Mouse (Mus musculus) stomach, postnatal 0 days (tissue): ENCODE results near the gene Cdpf1. TPM values are rescaled to one million over a fixed set of nuclear protein-coding genes. Genes with fewer than 3 reads are reported as not detected.

ENCODE experiments used
- ATAC-seq: fragments of 200-750 bp; cut with Nextera tagmentation; 2 replicates; pipeline ENCODE4 v1.8.0; 2017; ENCODE audit not compliant: low FRiP score, low TSS enrichment
- DNase-seq: peaks from one replicate; pipeline ENCODE4 v3.0.0-alpha.2; 2016; ENCODE audit warnings: low spot score
- H3K27ac ChIP-seq: fragments of 300-500 bp; sonication (generic); replicated peaks from 2 replicates; pipeline ENCODE4 v1.5.1; 2014; ENCODE audit warnings: mild to moderate bottlenecking, control low read depth
- H3K27me3 ChIP-seq: fragments of 300-500 bp; sonication (generic); 2 replicates; pipeline ENCODE4 v1.6.1; 2014; ENCODE audit warnings: low read length; ENCODE audit not compliant: control insufficient read depth, insufficient read depth
- H3K36me3 ChIP-seq: fragments of 300-500 bp; sonication (generic); 2 replicates; pipeline ENCODE4 v1.6.1; 2014; ENCODE audit warnings: low read length, mixed read lengths; ENCODE audit not compliant: control insufficient read depth, insufficient read depth
- H3K4me1 ChIP-seq: fragments of 300-500 bp; sonication (generic); replicated peaks from 2 replicates; pipeline ENCODE4 v1.6.1; 2014; ENCODE audit warnings: antibody characterized with exemption; ENCODE audit not compliant: control insufficient read depth, insufficient read depth
- H3K4me2 ChIP-seq: fragments of 300-500 bp; sonication (generic); replicated peaks from 2 replicates; pipeline ENCODE4 v1.6.1; 2014; ENCODE audit warnings: low read depth, mild to moderate bottlenecking, control low read depth, moderate library complexity
- H3K4me3 ChIP-seq: fragments of 300-500 bp; sonication (generic); 2 replicates; pipeline ENCODE4 v1.5.1; 2014; ENCODE audit warnings: low read depth, low read length, control low read depth
- H3K9ac ChIP-seq: fragments of 300-500 bp; sonication (generic); 2 replicates; pipeline ENCODE4 v1.6.1; 2014; ENCODE audit warnings: mild to moderate bottlenecking, low read length, control low read depth, mixed read lengths
- H3K9me3 ChIP-seq: fragments of 300-500 bp; sonication (generic); 2 replicates; pipeline ENCODE4 v1.6.1; 2016; ENCODE audit warnings: low read length; ENCODE audit not compliant: control insufficient read depth
- CTCF ChIP-seq: IDR thresholded peaks from 2 replicates; pipeline ENCODE4 v1.5.1; 2016; ENCODE audit warnings: antibody characterized with exemption, low read depth, mild to moderate bottlenecking, moderate library complexity
- EP300 ChIP-seq: optimal IDR thresholded peaks from 2 replicates; pipeline ENCODE3; 2016; ENCODE audit warnings: antibody characterized with exemption
- WGBS: fragments of 180-500 bp; shearing (Covaris S2); extraction: QIAGEN DNeasy Blood & Tissue Kit; methylation state at CpG from one replicate; pipeline ENCODE4 v1.1.7; 2014; 5-methylcytosine and 5-hydroxymethylcytosine counted together
- polyA plus RNA-seq: library from polyadenylated mRNA; unstranded; fragments of >200 nt; fragmentation: Nextera tagmentation; extraction: Ambion mirVana; gene quantifications from 2 replicates; pipeline ENCODE4 v1.2.1, GENCODE M21; 2015

Gene Cdpf1
- polyA plus RNA-seq, 1 experiment from 2014 or later = 38.8 TPM

DNA sequence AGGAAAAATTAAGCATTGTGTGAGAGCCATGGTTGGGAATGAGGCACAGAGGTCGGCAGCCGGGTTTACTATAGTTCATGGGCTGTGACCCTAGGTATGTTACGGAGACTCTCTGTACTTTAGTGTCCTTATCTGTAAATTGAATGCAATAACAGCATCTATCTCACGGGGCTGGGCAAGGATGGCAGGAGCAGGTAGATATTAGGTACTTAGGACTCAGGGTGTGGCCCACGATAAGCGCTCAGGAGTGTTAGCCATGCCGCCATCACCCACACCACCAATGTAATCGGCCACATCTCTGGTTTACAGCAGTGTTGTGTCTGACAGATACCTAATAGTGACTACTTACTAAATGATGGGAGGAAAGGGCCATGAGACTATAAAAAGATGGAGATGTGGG is 42.5 kb downstream of the Cdpf1 start:
- ATAC-seq = no peak; the same call in 1 of the 2 replicates
- Histone ChIP-seq H3K4me3 (no peak overlapping the region), H3K4me1 (no peaks in the 10 kb centered on the region), H3K9me3 (no peaks in the 10 kb centered on the region), H3K27ac (no peak overlapping the region), H3K27me3 (no peaks in the 10 kb centered on the region), H3K36me3 (no peaks in the 10 kb centered on the region), H3K9ac (no peak overlapping the region), H3K4me2 (no peak overlapping the region)
- TF ChIP-seq EP300 (no peak), CTCF (no peak)
- WGBS = 83% methylated on average over 8 of the region's 8 CpGs
- no peak for DNase-seq

DNA sequence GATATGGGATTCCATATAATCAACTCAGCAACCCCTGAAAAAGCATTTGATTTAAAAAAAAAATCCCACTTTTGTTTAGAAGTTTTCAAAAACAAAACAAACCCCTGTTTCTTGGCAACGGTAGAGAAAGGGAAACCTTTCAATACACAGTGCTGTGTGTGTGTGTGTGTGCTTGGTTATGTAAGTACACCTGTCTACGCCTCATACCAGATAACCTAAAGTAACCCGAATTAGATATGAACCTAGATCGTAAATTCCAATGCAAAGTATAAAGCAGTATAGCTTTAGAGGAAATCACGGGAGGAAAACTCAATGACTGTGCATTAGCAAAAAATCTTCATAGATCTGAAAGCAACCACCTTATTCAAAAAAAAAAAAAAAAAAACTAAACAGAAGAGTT is 44.8 kb downstream of the Cdpf1 start:
- Histone ChIP-seq H3K4me3 (no peak overlapping the region), H3K4me2 (no peak overlapping the region), H3K27me3 (no peaks in the 10 kb centered on the region), H3K9ac (no peak overlapping the region), H3K9me3 (no peaks in the 10 kb centered on the region), H3K4me1 (no peaks in the 10 kb centered on the region), H3K36me3 (no peaks in the 10 kb centered on the region), H3K27ac (no peak overlapping the region)
- 69% methylated on average over 5 of the region's 5 CpGs for WGBS
- no peak for TF ChIP-seq CTCF
- TF ChIP-seq EP300 = no peak
- no peak for DNase-seq
- no peak for ATAC-seq

DNA sequence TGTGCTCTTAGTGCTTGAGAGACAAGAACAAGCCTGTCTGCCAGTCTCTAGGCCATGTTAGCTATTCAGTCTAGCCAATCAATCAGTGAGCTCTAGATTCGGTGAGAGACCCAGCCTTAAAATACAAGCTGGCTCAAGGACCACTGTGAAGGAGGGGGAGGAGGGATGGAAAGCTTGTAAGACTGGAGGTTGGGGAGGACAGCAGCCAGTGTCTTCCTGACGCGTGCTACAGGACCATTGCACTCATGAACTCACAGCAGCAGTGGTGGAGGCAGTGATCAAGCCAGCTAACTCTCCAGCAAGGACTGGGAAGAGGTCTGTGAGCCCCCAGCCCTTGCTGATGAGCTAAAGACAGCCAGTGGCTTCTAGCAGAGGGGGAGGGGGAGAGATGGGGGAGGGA is 46.5 kb downstream of the Cdpf1 start:
- no peak overlapping the region for H3K9ac ChIP-seq
- no peak for TF ChIP-seq CTCF
- no peak for TF ChIP-seq EP300
- no peaks in the 10 kb centered on the region for H3K9me3 ChIP-seq
- H3K4me3 ChIP-seq = no peak overlapping the region
- no peaks in the 10 kb centered on the region for H3K4me1 ChIP-seq
- no peak for DNase-seq
- WGBS = 50% methylated on average over 3 of the region's 3 CpGs
- H3K27me3 ChIP-seq = no peaks in the 10 kb centered on the region
- ATAC-seq = no peak
- H3K36me3 ChIP-seq = no peaks in the 10 kb centered on the region
- H3K27ac ChIP-seq = no peak overlapping the region
- H3K4me2 ChIP-seq = no peak overlapping the region

DNA sequence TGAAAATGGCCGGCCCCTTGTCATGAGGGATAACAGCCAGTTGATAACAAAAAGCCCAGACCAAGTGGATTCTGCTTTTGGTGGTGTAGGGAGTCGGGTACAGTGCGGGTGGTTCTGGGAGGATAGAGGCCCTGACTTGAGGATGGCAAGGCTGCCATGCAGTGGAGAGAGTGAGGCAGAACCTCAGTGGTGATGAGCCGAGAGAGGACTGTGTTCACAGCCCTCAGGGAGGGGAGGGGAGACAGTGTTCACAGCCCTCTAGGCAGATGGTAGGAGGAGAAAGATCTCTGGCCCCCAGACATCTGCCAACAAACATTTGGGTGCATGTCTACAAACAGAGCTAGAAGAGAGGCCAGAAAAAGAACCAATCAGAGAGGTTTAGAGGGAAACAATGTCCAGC is 48.7 kb downstream of the Cdpf1 start:
- no peak overlapping the region for H3K4me2 ChIP-seq
- H3K4me1 ChIP-seq = no peaks in the 10 kb centered on the region
- TF ChIP-seq CTCF (no peak), EP300 (no peak)
- H3K4me3 ChIP-seq = no peak overlapping the region
- no peak overlapping the region for H3K9ac ChIP-seq
- no peaks in the 10 kb centered on the region for H3K36me3 ChIP-seq
- 0 out of 2 replicates have a peak, but pooled peaks cover 2% of the 10 kb centered on the region for H3K9me3 ChIP-seq
- no peak for ATAC-seq
- no peak for DNase-seq
- H3K27ac ChIP-seq = no peak overlapping the region
- no peaks in the 10 kb centered on the region for H3K27me3 ChIP-seq
- WGBS = 78% methylated on average over 4 of the region's 4 CpGs

DNA sequence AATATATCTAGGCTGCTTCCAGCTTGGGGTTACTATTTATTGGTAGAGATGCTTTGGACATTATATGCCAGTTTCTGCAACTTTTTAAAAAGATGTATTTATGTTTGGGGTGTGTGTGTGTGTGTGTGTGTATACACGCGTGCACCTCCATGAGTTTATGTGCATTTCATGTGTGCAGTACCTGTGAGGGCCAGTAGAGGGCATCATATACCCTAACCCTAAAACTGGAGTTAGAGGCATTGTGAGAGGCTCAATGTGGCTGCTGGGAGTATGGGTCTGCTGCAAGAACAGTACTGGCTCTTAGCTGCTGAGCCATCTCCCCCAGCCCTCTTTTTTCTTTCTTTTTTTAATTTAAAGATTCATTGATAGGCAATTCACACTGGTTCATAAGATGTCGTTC is 53.7 kb downstream of the Cdpf1 start:
- H3K36me3 ChIP-seq = no peaks in the 10 kb centered on the region
- no peak overlapping the region for H3K4me3 ChIP-seq
- no peaks in the 10 kb centered on the region for H3K4me1 ChIP-seq
- H3K27me3 ChIP-seq = no peaks in the 10 kb centered on the region
- TF ChIP-seq CTCF (peak; percentile 52), EP300 (no peak)
- WGBS = 90% methylated on average over 3 of the region's 3 CpGs
- H3K4me2 ChIP-seq = no peak overlapping the region
- 0 out of 2 replicates have a peak, but pooled peaks cover 2% of the 10 kb centered on the region for H3K9me3 ChIP-seq
- no peak for ATAC-seq
- no peak overlapping the region for H3K9ac ChIP-seq
- H3K27ac ChIP-seq = no peak overlapping the region
- no peak for DNase-seq

Other genes starting within 250 kb of the Cdpf1 start
- gene Wnt7b, start 229.2 kb downstream of the Cdpf1 start, polyA plus RNA-seq = 20.6 and 24.4 TPM in 2 replicates
- gene Ppara, start 76.7 kb downstream of the Cdpf1 start, polyA plus RNA-seq = 16.8 and 18.8 TPM in 2 replicates
- 0.21 and 0.27 TPM in 2 replicates for gene Pkdrej, start 10.0 kb upstream of the Cdpf1 start, polyA plus RNA-seq
- 15.6 and 18.0 TPM in 2 replicates for gene Ttc38, start 20.6 kb upstream of the Cdpf1 start, polyA plus RNA-seq
- gene Gtse1, start 48.0 kb upstream of the Cdpf1 start, polyA plus RNA-seq = 5.0 and 6.5 TPM in 2 replicates
- 21.2 and 21.5 TPM in 2 replicates for gene Trmu, start 67.6 kb upstream of the Cdpf1 start, polyA plus RNA-seq
- gene Celsr1, start 222.1 kb upstream of the Cdpf1 start, polyA plus RNA-seq = 2.0 and 2.2 TPM in 2 replicates
- 11.1 and 11.4 TPM in 2 replicates for gene Gramd4, start 246.0 kb upstream of the Cdpf1 start, polyA plus RNA-seq